Mouse (Mus musculus): ENCODE measurements around the gene Alk. TPM values are rescaled to one million over a fixed set of nuclear protein-coding genes. Genes with fewer than 3 reads are reported as not detected.

Alk gene
- polyA plus RNA-seq, 1 experiment from 2014 or later = 0.06 TPM

DNA sequence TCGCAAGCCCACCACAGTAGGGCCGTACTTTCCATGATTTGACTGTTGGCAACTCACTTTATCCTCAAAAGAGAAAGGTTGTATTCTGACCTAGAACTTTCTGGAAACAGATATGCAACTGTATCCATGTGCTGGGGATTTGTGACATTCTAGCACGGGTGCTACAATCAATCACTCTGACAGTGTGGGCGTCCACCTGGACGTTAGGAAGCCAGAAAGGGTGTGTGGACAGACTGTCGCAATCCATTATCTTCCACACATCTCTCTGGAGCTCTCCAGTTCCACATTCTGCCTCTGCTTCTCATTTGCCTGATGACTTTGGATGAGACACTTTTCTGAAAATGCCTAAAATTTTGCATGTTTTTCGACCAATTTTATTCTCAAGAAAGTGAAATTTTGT is 545.1 kb downstream of the Alk start:
- Histone ChIP-seq H3K9ac (no peak overlapping the region), H3K27ac (no peak overlapping the region), H3K4me1 (replicated peaks) (no peaks in the 10 kb centered on the region), H3K36me3 (no peaks in the 10 kb centered on the region), H3K27me3 (no peaks in the 10 kb centered on the region), H3K9me3 (replicated peaks) (no peaks in the 10 kb centered on the region), H3K4me3 (replicated peaks) (no peak overlapping the region), H3K4me2 (no peak overlapping the region)
- DNase-seq (no peak), ATAC-seq (ENCODE audit: low read depth) (no peak)
- 50% methylated on average over 7 of the region's 7 CpGs for WGBS (ENCODE audit: insufficient replicate concordance)

DNA sequence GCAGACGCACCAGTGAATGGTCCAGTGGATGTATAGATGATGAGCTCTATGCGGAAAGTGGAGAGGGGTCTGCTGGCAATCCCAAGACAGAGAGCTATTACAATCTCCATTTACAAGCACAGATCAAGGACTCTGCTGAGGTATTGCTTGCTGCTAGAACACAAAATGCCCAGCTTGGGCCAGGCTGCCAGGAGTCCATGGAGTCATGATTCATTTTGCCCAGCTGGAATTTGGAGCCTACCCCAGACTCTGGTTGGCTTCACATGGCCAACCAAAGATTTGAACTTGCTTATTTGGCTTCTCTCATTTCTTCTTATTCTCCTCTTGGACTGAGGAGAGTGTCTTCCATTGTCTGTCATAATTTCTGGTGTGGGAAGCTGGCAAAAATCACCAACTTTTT is 558.8 kb downstream of the Alk start:
- H3K27me3 ChIP-seq = no peaks in the 10 kb centered on the region
- no peak overlapping the region for H3K27ac ChIP-seq
- H3K9me3 ChIP-seq (replicated peaks) = no peaks in the 10 kb centered on the region
- no peak for DNase-seq
- H3K4me1 ChIP-seq (replicated peaks) = no peaks in the 10 kb centered on the region
- 70% methylated on average over 2 of the region's 2 CpGs for WGBS (ENCODE audit: insufficient replicate concordance)
- no peaks in the 10 kb centered on the region for H3K36me3 ChIP-seq
- no peak overlapping the region for H3K4me3 ChIP-seq (replicated peaks)
- no peak overlapping the region for H3K4me2 ChIP-seq
- no peak overlapping the region for H3K9ac ChIP-seq
- ATAC-seq (ENCODE audit: low read depth) = no peak

- Histone ChIP-seq H3K4me1 (replicated peaks) (no peaks in the 10 kb centered on the region), H3K36me3 (no peaks in the 10 kb centered on the region), H3K9ac (no peak overlapping the region), H3K4me3 (replicated peaks) (no peak overlapping the region), H3K9me3 (replicated peaks) (no peaks in the 10 kb centered on the region), H3K4me2 (no peak overlapping the region), H3K27ac (no peak overlapping the region), H3K27me3 (no peaks in the 10 kb centered on the region)
- DNase-seq (no peak), ATAC-seq (ENCODE audit: low read depth) (no peak)
- 68% methylated on average over 11 of the region's 11 CpGs for WGBS (ENCODE audit: insufficient replicate concordance)
Measured at GRCm38 (mm10) chr17:72043667-72044390, 560.6 kb downstream of the Alk start.

GRCm38 (mm10) chr17:72043001-72043666 is 561.3 kb downstream of the Alk start:
- Histone ChIP-seq H3K9me3 (replicated peaks) (no peaks in the 10 kb centered on the region), H3K36me3 (no peaks in the 10 kb centered on the region), H3K9ac (no peak overlapping the region), H3K27ac (no peak overlapping the region), H3K4me1 (replicated peaks) (no peaks in the 10 kb centered on the region), H3K4me2 (no peak overlapping the region), H3K27me3 (no peaks in the 10 kb centered on the region), H3K4me3 (replicated peaks) (no peak overlapping the region)
- WGBS (ENCODE audit: insufficient replicate concordance) = 50% methylated on average over 9 of the region's 9 CpGs
- ATAC-seq (ENCODE audit: low read depth) (no peak), DNase-seq (no peak)

DNA sequence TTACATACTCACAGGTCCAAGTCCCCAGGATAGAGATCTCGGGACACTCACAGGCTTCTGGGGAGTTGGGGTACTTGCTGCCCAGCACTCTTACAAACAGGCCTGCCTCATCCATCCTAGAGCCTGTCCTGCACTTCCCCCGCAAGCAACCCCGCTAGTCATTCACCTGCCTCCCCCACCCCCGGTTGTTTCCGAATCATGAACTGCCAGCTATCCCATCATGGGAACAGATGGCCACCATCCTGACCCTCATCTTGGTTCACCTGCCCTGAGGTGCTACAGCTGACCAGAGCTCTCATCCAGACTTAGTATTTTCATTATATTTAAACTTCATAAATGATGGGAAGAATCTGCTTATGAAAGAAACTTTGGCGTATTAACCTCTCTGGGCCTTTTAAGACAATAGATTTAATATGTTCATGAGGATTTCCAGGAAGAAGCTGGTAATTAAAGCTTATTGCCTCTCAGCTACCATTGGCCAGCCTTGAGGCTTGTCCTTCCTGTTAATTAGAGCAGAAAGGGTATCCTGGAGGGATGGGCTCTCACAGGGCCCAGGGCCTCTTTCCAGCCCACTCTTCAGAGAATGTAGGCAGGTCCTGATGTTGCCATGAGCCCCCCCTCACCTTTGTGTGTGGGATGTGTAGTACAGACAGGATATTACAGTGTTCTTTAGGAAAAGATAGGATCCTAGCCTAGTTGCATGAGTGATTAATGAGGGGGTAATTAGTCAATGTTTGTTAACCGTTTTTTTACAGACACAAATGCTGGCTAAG is 565.1 kb downstream of the Alk start:
- Histone ChIP-seq H3K4me2 (no peak overlapping the region), H3K27me3 (no peaks in the 10 kb centered on the region), H3K9me3 (replicated peaks) (no peaks in the 10 kb centered on the region), H3K4me3 (replicated peaks) (no peak overlapping the region), H3K36me3 (no peaks in the 10 kb centered on the region), H3K27ac (no peak overlapping the region), H3K4me1 (replicated peaks) (no peaks in the 10 kb centered on the region), H3K9ac (no peak overlapping the region)
- 74% methylated on average over 7 of the region's 7 CpGs for WGBS (ENCODE audit: insufficient replicate concordance)
- DNase-seq (no peak), ATAC-seq (ENCODE audit: low read depth) (no peak)

- H3K4me1 ChIP-seq (replicated peaks) = no peaks in the 10 kb centered on the region
- no peak overlapping the region for H3K9ac ChIP-seq
- WGBS (ENCODE audit: insufficient replicate concordance) = 75% methylated on average over 5 of the region's 5 CpGs
- H3K4me3 ChIP-seq (replicated peaks) = no peak overlapping the region
- no peaks in the 10 kb centered on the region for H3K27me3 ChIP-seq
- no peaks in the 10 kb centered on the region for H3K9me3 ChIP-seq (replicated peaks)
- DNase-seq (no peak), ATAC-seq (ENCODE audit: low read depth) (no peak)
- no peaks in the 10 kb centered on the region for H3K36me3 ChIP-seq
- no peak overlapping the region for H3K4me2 ChIP-seq
- no peak overlapping the region for H3K27ac ChIP-seq
Measured at GRCm38 (mm10) chr17:72038371-72038770, 566.1 kb downstream of the Alk start.

DNA sequence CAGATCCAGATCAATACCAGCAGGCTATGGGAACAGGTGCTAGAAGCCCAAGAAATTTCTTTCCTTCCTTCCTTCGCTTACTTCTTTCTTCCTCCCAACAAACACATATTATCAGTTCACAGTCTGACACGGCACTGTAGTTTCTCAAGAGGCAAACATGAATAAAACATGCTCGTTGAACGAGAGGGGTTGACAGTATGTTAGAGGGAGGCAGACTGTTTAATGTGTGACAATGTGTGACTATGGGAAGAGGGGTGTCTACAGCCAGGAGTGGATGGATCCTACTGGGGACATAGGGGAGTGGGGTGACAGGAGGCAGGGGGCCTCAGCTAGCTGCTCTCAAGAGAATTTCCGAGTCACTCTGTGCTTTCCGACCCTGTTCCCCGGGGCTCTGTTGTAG is 573.8 kb downstream of the Alk start:
- no peaks in the 10 kb centered on the region for H3K27me3 ChIP-seq
- DNase-seq = no peak
- H3K4me2 ChIP-seq = no peak overlapping the region
- no peaks in the 10 kb centered on the region for H3K4me1 ChIP-seq (replicated peaks)
- H3K27ac ChIP-seq = no peak overlapping the region
- H3K9ac ChIP-seq = no peak overlapping the region
- no peaks in the 10 kb centered on the region for H3K9me3 ChIP-seq (replicated peaks)
- ATAC-seq (ENCODE audit: low read depth) = no peak
- H3K4me3 ChIP-seq (replicated peaks) = no peak overlapping the region
- H3K36me3 ChIP-seq = no peaks in the 10 kb centered on the region
- 72% methylated on average over 7 of the region's 7 CpGs for WGBS (ENCODE audit: insufficient replicate concordance)

- H3K9ac ChIP-seq = no peak overlapping the region
- WGBS (ENCODE audit: insufficient replicate concordance) = 69% methylated on average over 9 of the region's 9 CpGs
- H3K36me3 ChIP-seq = no peaks in the 10 kb centered on the region
- H3K27ac ChIP-seq = no peak overlapping the region
- no peak for DNase-seq
- no peak for ATAC-seq (ENCODE audit: low read depth)
- H3K4me1 ChIP-seq (replicated peaks) = no peaks in the 10 kb centered on the region
- no peak overlapping the region for H3K4me2 ChIP-seq
- no peak overlapping the region for H3K4me3 ChIP-seq (replicated peaks)
- no peaks in the 10 kb centered on the region for H3K9me3 ChIP-seq (replicated peaks)
- no peaks in the 10 kb centered on the region for H3K27me3 ChIP-seq
Measured at GRCm38 (mm10) chr17:72023323-72023722, 581.1 kb downstream of the Alk start.

DNA sequence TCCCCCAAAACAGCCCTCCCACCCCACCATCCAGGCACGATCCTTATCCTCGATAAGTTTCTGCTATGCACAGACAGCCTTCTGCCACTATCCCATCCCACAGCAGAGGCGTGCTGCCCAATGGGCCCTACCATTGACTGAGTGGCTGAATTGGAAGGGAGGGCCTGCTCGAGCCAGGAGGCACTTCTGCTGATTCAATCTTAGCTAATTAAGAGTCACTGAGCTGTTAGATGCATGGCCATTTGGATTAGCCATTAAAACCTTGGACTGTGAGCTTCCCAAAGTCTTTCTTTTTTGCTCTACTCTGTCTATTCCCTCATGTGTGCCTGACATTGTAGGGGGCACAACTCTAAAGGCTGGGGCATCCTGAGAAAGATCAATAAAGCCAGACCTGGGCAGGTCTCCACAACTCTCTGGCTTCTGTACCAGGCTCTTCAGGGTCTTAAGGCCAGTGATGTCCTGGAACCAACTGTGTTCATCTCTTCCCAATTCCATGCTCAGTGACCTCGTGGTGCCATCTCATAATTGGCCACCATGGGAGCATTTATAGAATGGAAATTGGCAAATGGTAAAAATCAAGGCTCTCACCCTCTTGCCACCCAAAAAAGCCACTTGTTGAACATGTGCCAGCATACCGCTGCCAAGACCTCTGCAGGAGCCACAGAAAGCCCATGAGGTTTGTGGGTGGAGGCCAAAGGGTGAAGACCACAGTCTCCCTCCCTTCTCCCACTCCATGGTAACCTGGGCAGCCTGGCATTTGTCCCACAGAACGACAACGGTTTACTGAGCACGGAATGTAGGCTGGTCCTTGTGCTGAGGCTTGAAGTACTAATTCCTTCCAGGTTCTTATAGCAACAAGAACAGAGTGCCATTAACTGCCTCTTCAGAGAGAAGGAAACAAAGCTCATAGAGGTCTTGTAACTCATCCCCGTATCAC is 582.4 kb downstream of the Alk start:
- no peak for DNase-seq
- no peaks in the 10 kb centered on the region for H3K9me3 ChIP-seq (replicated peaks)
- WGBS (ENCODE audit: insufficient replicate concordance) = 65% methylated on average over 10 of the region's 10 CpGs
- no peaks in the 10 kb centered on the region for H3K36me3 ChIP-seq
- no peak overlapping the region for H3K4me2 ChIP-seq
- H3K27me3 ChIP-seq = no peaks in the 10 kb centered on the region
- ATAC-seq (ENCODE audit: low read depth) = no peak
- H3K4me1 ChIP-seq (replicated peaks) = no peaks in the 10 kb centered on the region
- H3K4me3 ChIP-seq (replicated peaks) = no peak overlapping the region
- no peak overlapping the region for H3K27ac ChIP-seq
- no peak overlapping the region for H3K9ac ChIP-seq

GRCm38 (mm10) chr17:72017329-72017728 is 587.1 kb downstream of the Alk start:
- H3K4me1 ChIP-seq (replicated peaks) = no peaks in the 10 kb centered on the region
- no peak overlapping the region for H3K4me2 ChIP-seq
- no peak for DNase-seq
- H3K4me3 ChIP-seq (replicated peaks) = no peak overlapping the region
- no peak overlapping the region for H3K9ac ChIP-seq
- no peaks in the 10 kb centered on the region for H3K36me3 ChIP-seq
- no peak for ATAC-seq (ENCODE audit: low read depth)
- H3K27me3 ChIP-seq = no peaks in the 10 kb centered on the region
- H3K9me3 ChIP-seq (replicated peaks) = no peaks in the 10 kb centered on the region
- no peak overlapping the region for H3K27ac ChIP-seq

DNA sequence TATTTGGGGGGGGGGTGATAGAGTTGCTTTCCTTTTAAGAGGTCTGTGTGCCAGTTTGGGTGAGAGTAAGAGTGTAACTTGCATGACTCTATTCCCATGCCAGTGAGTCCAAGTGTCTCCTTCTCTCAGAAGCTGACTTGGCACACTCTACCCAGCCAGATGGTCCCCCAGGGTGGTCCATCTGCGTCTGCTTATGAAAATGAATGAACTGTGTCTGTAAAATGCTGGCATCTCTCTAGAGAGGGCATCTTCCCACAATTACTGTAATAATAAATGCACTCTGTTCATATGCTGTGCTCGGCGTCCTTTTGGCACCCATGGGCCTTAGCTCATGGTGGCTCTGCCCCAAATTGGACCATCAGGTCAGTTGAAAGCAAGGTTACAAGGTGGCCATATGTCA is 589.2 kb downstream of the Alk start:
- Histone ChIP-seq H3K4me2 (no peak overlapping the region), H3K4me3 (replicated peaks) (no peak overlapping the region), H3K9ac (no peak overlapping the region), H3K27me3 (no peaks in the 10 kb centered on the region), H3K27ac (no peak overlapping the region), H3K36me3 (no peaks in the 10 kb centered on the region), H3K9me3 (replicated peaks) (no peaks in the 10 kb centered on the region), H3K4me1 (replicated peaks) (no peaks in the 10 kb centered on the region)
- WGBS (ENCODE audit: insufficient replicate concordance) = 64% methylated on average over 3 of the region's 3 CpGs
- no peak for ATAC-seq (ENCODE audit: low read depth)
- no peak for DNase-seq

Measured in liver, embryonic 13.5 days (tissue).